Mouse (Mus musculus) midbrain, embryonic 15.5 days (tissue): Measurements from ENCODE around the gene Kif18a. TPM values are rescaled to one million over a fixed set of nuclear protein-coding genes. Genes with fewer than 3 reads are reported as not detected.

Source experiments
- ATAC-seq: fragments of 200-750 bp; cut with Nextera tagmentation; replicated peaks from 2 replicates; pipeline ENCODE4 v1.8.0; 2017; ENCODE audit warnings: moderate TSS enrichment
- H3K27ac ChIP-seq: fragments of 300-500 bp; sonication (generic); 2 replicates; pipeline ENCODE4 v1.5.1; 2015; ENCODE audit warnings: mild to moderate bottlenecking, inconsistent platforms
- H3K27me3 ChIP-seq: fragments of 300-500 bp; sonication (generic); replicated peaks from 2 replicates; pipeline ENCODE4 v1.6.1; 2015; ENCODE audit warnings: inconsistent platforms
- H3K36me3 ChIP-seq: fragments of 300-500 bp; sonication (generic); replicated peaks from 2 replicates; pipeline ENCODE4 v1.6.1; 2015; ENCODE audit warnings: inconsistent platforms
- H3K4me1 ChIP-seq: fragments of 300-500 bp; sonication (generic); 2 replicates; pipeline ENCODE4 v1.6.1; 2015; ENCODE audit warnings: inconsistent platforms
- H3K4me2 ChIP-seq: fragments of 300-500 bp; sonication (generic); 2 replicates; pipeline ENCODE4 v1.6.1; 2015; ENCODE audit warnings: inconsistent platforms, mild to moderate bottlenecking, moderate library complexity
- H3K4me3 ChIP-seq: fragments of 300-500 bp; sonication (generic); 2 replicates; pipeline ENCODE4 v1.5.1; 2015; ENCODE audit warnings: mild to moderate bottlenecking, inconsistent platforms
- H3K9ac ChIP-seq: fragments of 300-500 bp; sonication (generic); 2 replicates; pipeline ENCODE4 v1.6.1; 2015; ENCODE audit warnings: mild to moderate bottlenecking, inconsistent platforms
- H3K9me3 ChIP-seq: fragments of 300-500 bp; sonication (generic); 2 replicates; pipeline ENCODE4 v1.6.1; 2016; ENCODE audit warnings: inconsistent platforms
- WGBS: fragments of 180-500 bp; shearing (Covaris S2); methylation state at CpG from one replicate; pipeline ENCODE4 v1.1.7; 2015; ENCODE audit warnings: mixed read lengths; 5-methylcytosine and 5-hydroxymethylcytosine counted together
- polyA plus RNA-seq: library from polyadenylated mRNA; unstranded; fragments of >200 nt; fragmentation: Nextera tagmentation; extraction: Ambion mirVana; gene quantifications from 2 replicates; pipeline ENCODE4 v1.2.1, GENCODE M21; 2015

Kif18a gene
- polyA plus RNA-seq: 4.2 and 4.4 TPM in 2 replicates

DNA sequence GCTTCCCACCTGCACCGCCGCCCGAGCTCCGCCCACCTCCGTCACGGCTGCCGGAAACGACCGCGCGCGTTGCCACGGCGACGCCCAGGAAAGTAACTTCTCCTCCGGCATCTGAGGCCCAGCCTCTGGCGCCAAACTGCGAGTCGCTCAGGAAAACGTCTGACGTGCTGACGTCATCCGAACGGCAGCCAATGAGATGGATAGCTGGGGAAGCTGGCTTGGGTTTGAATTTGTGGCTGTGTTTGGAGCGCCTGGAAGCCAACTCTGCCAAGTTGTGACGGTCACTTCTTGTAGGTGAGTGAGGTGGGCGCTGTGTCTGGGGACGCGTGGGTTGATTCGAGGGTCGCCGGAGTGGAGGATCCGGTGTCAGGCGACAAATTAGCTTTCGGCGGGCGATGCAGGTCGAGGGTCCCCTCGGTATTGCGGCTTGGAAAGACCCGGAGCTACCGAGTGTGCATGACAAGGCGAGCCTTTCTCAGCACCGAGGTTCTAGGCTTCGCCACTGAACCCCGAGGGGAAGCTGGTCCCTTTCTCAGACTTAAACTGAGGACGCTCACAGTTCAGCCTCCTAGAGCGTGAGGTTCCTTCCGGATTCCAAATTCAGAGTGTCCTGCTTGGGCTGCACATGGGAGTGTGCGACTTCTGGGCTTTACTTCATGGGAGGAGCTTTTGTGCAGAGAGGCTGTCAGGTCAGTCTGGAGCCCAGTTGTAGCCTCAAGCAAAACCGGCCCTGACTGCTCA is at the start of gene Kif18a, which contains the start of gene Mettl15:
Gene Kif18a (plus strand): TSS at position 139 of the 741 bp plus-strand sequence.
Gene Mettl15 (minus strand): TSS at position 149 of the 741 bp plus-strand sequence.
- peak; percentile 99 for ATAC-seq
- Histone ChIP-seq H3K27ac (peak within 1 kb of the TSS; percentile 78), H3K36me3 (no peaks in the 10 kb centered on the region), H3K4me3 (peak within 1 kb of the TSS; percentile 55), H3K4me2 (peak within 1 kb of the TSS; percentile 80), H3K9me3 (no peaks in the 10 kb centered on the region), H3K9ac (peak within 1 kb of the TSS; percentile 57), H3K27me3 (no peaks in the 10 kb centered on the region), H3K4me1 (peaks cover 12% of the 10 kb centered on the region)
- WGBS: under 1% methylated on average over 51 of the region's 51 CpGs

- Histone ChIP-seq H3K4me3 (no peak overlapping the region), H3K27me3 (no peaks in the 10 kb centered on the region), H3K9me3 (no peaks in the 10 kb centered on the region), H3K4me1 (no peaks in the 10 kb centered on the region), H3K27ac (no peak overlapping the region), H3K36me3 (no peaks in the 10 kb centered on the region), H3K9ac (no peak overlapping the region), H3K4me2 (no peak overlapping the region)
- ATAC-seq: no peak
- 89% methylated on average over 4 of the region's 4 CpGs for WGBS
These were observed 46.7 kb upstream of the Kif18a start for GRCm38 (mm10) chr2:109233876-109234275.

- Histone ChIP-seq H3K4me3 (no peak overlapping the region), H3K27me3 (no peaks in the 10 kb centered on the region), H3K9ac (no peak overlapping the region), H3K36me3 (no peaks in the 10 kb centered on the region), H3K9me3 (no peaks in the 10 kb centered on the region), H3K4me1 (no peaks in the 10 kb centered on the region), H3K4me2 (no peak overlapping the region), H3K27ac (no peak overlapping the region)
- WGBS: 88% methylated on average over 1 of the region's 1 CpGs
- no peak for ATAC-seq
These were observed 44.8 kb upstream of the Kif18a start for GRCm38 (mm10) chr2:109235741-109236140.

- Histone ChIP-seq H3K27me3 (no peaks in the 10 kb centered on the region), H3K4me2 (no peak overlapping the region), H3K4me3 (no peak overlapping the region), H3K9ac (no peak overlapping the region), H3K36me3 (no peaks in the 10 kb centered on the region), H3K27ac (no peak overlapping the region), H3K9me3 (no peaks in the 10 kb centered on the region), H3K4me1 (no peaks in the 10 kb centered on the region)
- WGBS: 64% methylated on average over 3 of the region's 3 CpGs
- ATAC-seq: no peak
These were observed 38.6 kb upstream of the Kif18a start for GRCm38 (mm10) chr2:109241947-109242346.

- Histone ChIP-seq H3K36me3 (no peaks in the 10 kb centered on the region), H3K4me3 (no peak overlapping the region), H3K9ac (no peak overlapping the region), H3K27me3 (no peaks in the 10 kb centered on the region), H3K9me3 (no peaks in the 10 kb centered on the region), H3K4me2 (no peak overlapping the region), H3K4me1 (no peaks in the 10 kb centered on the region), H3K27ac (no peak overlapping the region)
- ATAC-seq: no peak
- 88% methylated on average over 1 of the region's 1 CpGs for WGBS
These were observed 17.8 kb upstream of the Kif18a start for GRCm38 (mm10) chr2:109262779-109263178.

DNA sequence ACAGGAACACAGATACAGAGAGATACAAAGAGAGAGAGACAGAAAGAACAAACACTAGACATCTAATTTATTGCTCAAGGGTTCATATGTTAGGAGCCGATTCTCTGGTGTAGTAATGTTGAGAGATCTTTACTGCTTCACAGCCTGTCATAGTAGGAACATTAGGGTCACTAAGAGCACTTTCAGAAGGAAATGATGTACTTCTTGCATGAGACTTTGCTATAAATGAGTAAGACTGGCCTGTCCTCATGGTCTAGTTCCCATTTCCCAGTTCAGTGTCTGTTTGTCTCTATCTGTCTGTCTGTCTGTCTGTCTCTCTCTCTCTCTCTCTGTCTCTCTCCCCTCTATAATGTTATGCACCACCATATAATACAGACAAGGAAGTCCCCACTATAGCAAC is 7.4 kb upstream of the Kif18a start:
- WGBS: 92% methylated on average over 1 of the region's 1 CpGs
- Histone ChIP-seq H3K27ac (no peak overlapping the region), H3K4me1 (0 out of 2 replicates have a peak, but pooled peaks cover 5% of the 10 kb centered on the region), H3K9ac (no peak overlapping the region), H3K4me3 (no peak overlapping the region), H3K27me3 (no peaks in the 10 kb centered on the region), H3K4me2 (no peak overlapping the region), H3K9me3 (no peaks in the 10 kb centered on the region), H3K36me3 (no peaks in the 10 kb centered on the region)
- ATAC-seq: no peak

GRCm38 (mm10) chr2:109277593-109277992 is 2.9 kb upstream of the Kif18a start:
- Histone ChIP-seq H3K9ac (peak overlapping the region; percentile 28), H3K4me2 (peak overlapping the region; percentile 47), H3K27ac (no peak overlapping the region), H3K36me3 (no peaks in the 10 kb centered on the region), H3K27me3 (no peaks in the 10 kb centered on the region), H3K4me1 (peaks cover 12% of the 10 kb centered on the region), H3K9me3 (no peaks in the 10 kb centered on the region), H3K4me3 (peak overlapping the region; percentile 37)
- 9% methylated on average over 7 of the region's 7 CpGs for WGBS
- ATAC-seq: no peak

DNA sequence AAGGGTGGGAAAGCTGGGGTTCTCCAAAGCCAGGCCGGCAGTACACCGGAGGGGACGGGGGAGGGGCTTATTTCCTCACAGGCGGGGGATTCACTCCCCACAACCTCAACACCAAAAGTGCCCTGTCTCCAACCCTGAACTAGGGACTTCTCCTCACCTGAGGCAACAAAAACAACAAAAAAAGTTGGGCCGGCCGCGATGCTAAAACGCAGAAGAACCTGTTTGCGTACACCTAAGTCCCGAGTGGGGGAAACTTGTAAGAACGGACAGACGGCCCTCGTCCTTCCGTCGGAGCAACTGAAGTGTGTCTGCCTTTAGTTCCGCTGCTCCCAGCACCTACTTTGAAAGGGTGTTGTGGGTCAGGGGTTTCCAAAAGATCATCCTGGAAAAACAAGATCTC is 2.5 kb upstream of the Kif18a start:
- Histone ChIP-seq H3K9me3 (no peaks in the 10 kb centered on the region), H3K4me3 (peak overlapping the region; percentile 37), H3K36me3 (no peaks in the 10 kb centered on the region), H3K27me3 (no peaks in the 10 kb centered on the region), H3K4me2 (peak overlapping the region; percentile 47), H3K27ac (no peak overlapping the region), H3K9ac (peak overlapping the region; percentile 28), H3K4me1 (peaks cover 12% of the 10 kb centered on the region)
- 2% methylated on average over 16 of the region's 16 CpGs for WGBS
- no peak for ATAC-seq

GRCm38 (mm10) chr2:109280272-109280599 is 302 bp upstream of the Kif18a start:
- H3K4me2 ChIP-seq: peak overlapping the region; percentile 80
- H3K9ac ChIP-seq: peak overlapping the region; percentile 57
- H3K9me3 ChIP-seq: no peaks in the 10 kb centered on the region
- H3K4me1 ChIP-seq: peaks cover 12% of the 10 kb centered on the region
- H3K27me3 ChIP-seq: no peaks in the 10 kb centered on the region
- H3K4me3 ChIP-seq: peak overlapping the region; percentile 55
- WGBS: 5% methylated on average over 4 of the region's 4 CpGs
- peak overlapping the region; percentile 78 for H3K27ac ChIP-seq
- no peaks in the 10 kb centered on the region for H3K36me3 ChIP-seq
- no peak for ATAC-seq

DNA sequence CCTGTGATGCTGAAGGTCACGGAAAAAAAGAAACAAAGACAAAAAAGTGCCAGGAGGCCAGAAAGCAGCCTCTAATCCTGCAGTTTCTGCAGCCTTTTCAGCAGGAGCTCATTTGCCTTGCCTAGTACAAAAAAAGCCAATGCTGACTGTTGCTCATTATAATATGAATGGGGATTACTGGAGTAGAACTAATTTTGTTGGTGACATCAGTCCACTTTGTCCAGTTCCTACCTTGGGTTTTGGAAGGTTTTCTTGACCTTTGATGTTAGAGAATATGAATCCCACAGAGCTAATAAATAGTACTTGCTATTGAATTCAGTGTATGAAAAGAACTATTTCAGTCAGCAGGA is 778 bp downstream of the Kif18a start:
- ATAC-seq: no peak
- peak overlapping the region; percentile 57 for H3K9ac ChIP-seq
- 0% methylated on average over 1 of the region's 1 CpGs for WGBS
- H3K27me3 ChIP-seq: no peaks in the 10 kb centered on the region
- peak overlapping the region; percentile 80 for H3K4me2 ChIP-seq
- no peaks in the 10 kb centered on the region for H3K36me3 ChIP-seq
- H3K9me3 ChIP-seq: no peaks in the 10 kb centered on the region
- H3K4me3 ChIP-seq: peak overlapping the region; percentile 55
- H3K4me1 ChIP-seq: peaks cover 12% of the 10 kb centered on the region
- peak overlapping the region; percentile 78 for H3K27ac ChIP-seq

- Histone ChIP-seq H3K9me3 (no peaks in the 10 kb centered on the region), H3K4me2 (no peak overlapping the region), H3K9ac (no peak overlapping the region), H3K27ac (no peak overlapping the region), H3K27me3 (no peaks in the 10 kb centered on the region), H3K4me3 (no peak overlapping the region), H3K4me1 (peaks cover 6% of the 10 kb centered on the region), H3K36me3 (no peaks in the 10 kb centered on the region)
- ATAC-seq: no peak
- WGBS: 95% methylated on average over 3 of the region's 3 CpGs
These were observed 3.6 kb downstream of the Kif18a start for GRCm38 (mm10) chr2:109284121-109284520.

GRCm38 (mm10) chr2:109289327-109289726 is 8.8 kb downstream of the Kif18a start:
- no peak for ATAC-seq
- H3K4me2 ChIP-seq: no peak overlapping the region
- H3K9me3 ChIP-seq: no peaks in the 10 kb centered on the region
- no peaks in the 10 kb centered on the region for H3K36me3 ChIP-seq
- no peaks in the 10 kb centered on the region for H3K4me1 ChIP-seq
- WGBS: 96% methylated on average over 6 of the region's 6 CpGs
- no peaks in the 10 kb centered on the region for H3K27me3 ChIP-seq
- no peak overlapping the region for H3K27ac ChIP-seq
- H3K4me3 ChIP-seq: no peak overlapping the region
- no peak overlapping the region for H3K9ac ChIP-seq

DNA sequence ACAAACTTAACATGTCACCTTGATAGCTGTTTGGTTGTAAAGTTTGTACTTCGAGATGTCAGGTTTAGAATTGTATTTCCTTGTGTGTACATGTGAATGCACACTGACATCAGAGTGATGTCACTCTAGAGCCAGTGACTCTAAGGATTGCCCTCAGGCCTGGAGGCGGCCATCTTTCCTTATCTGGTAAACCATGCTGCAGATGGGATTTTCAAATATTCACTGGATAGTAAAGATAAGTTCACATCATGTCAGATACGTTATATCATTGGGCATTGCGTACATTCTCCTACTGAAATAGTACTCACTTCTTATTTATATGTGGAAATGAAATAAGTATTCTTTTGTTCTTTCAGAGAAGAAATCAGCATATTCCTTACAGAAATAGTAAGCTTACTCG is 15.7 kb downstream of the Kif18a start:
- H3K4me2 ChIP-seq: no peak overlapping the region
- H3K4me1 ChIP-seq: no peaks in the 10 kb centered on the region
- no peak overlapping the region for H3K27ac ChIP-seq
- H3K9ac ChIP-seq: no peak overlapping the region
- ATAC-seq: no peak
- WGBS: 86% methylated on average over 5 of the region's 5 CpGs
- no peaks in the 10 kb centered on the region for H3K36me3 ChIP-seq
- H3K4me3 ChIP-seq: no peak overlapping the region
- H3K9me3 ChIP-seq: no peaks in the 10 kb centered on the region
- H3K27me3 ChIP-seq: no peaks in the 10 kb centered on the region
